Mouse (Mus musculus): ENCODE measurements around the gene Dok3.
A peak's percentile ranks its signal among the peaks of the same experiment; 100 is the strongest.
"Not testable (repeated sequence)": the region's sequence is repeated elsewhere in the genome, so short reads cannot be mapped to it uniquely, and the experiment has no call there.

Dok3 gene

GRCm38 (mm10) chr13:55529198-55529915 is at the start of gene Dok3:
Gene Dok3 (minus strand): TSS chr13:55529296.
- DNase-seq (ENCODE audit: inconsistent age in 2 of 2, low spot score in 1 of 2), result peak in 1 of 2 experiments; percentile 68

GRCm38 (mm10) chr13:55578086-55578485 is 49.0 kb upstream of the Dok3 start:
- no peak for DNase-seq (ENCODE audit: inconsistent age in 2 of 2, low spot score in 1 of 2)

GRCm38 (mm10) chr13:55576872-55577271 is 47.8 kb upstream of the Dok3 start:
- DNase-seq (ENCODE audit: inconsistent age in 2 of 2, low spot score in 1 of 2), result not testable (repeated sequence)

- DNase-seq (ENCODE audit: inconsistent age in 2 of 2, low spot score in 1 of 2), result no peak
These were observed 46.8 kb upstream of the Dok3 start for GRCm38 (mm10) chr13:55575932-55576331.

- DNase-seq (ENCODE audit: inconsistent age in 2 of 2, low spot score in 1 of 2), result no peak
These were observed 45.2 kb upstream of the Dok3 start for GRCm38 (mm10) chr13:55574321-55574720.

- DNase-seq (ENCODE audit: inconsistent age in 2 of 2, low spot score in 1 of 2), result no peak
These were observed 44.3 kb upstream of the Dok3 start, which contains the start of gene Tmed9 for GRCm38 (mm10) chr13:55573432-55573831. Gene Tmed9 (plus strand): TSS chr13:55573732.

GRCm38 (mm10) chr13:55571977-55572376 is 42.9 kb upstream of the Dok3 start:
- DNase-seq (ENCODE audit: inconsistent age in 2 of 2, low spot score in 1 of 2), result peak in 1 of 2 experiments; percentile 29

- peak; percentile 94 to 99 for DNase-seq (ENCODE audit: inconsistent age in 2 of 2, low spot score in 1 of 2)
These were observed 42.1 kb upstream of the Dok3 start, which contains the start of gene Fam193b for GRCm38 (mm10) chr13:55571027-55571751. Gene Fam193b (minus strand): TSS chr13:55571120.

GRCm38 (mm10) chr13:55570286-55570973 is 41.3 kb upstream of the Dok3 start:
- peak; percentile 51 to 78 for DNase-seq (ENCODE audit: inconsistent age in 2 of 2, low spot score in 1 of 2)

GRCm38 (mm10) chr13:55569726-55570285 is 40.7 kb upstream of the Dok3 start:
- DNase-seq (ENCODE audit: inconsistent age in 2 of 2, low spot score in 1 of 2), result peak; percentile 31 to 58

- DNase-seq (ENCODE audit: inconsistent age in 2 of 2, low spot score in 1 of 2), result not testable (repeated sequence)
These were observed 39.4 kb upstream of the Dok3 start for GRCm38 (mm10) chr13:55568524-55568923.

- no peak for DNase-seq (ENCODE audit: inconsistent age in 2 of 2, low spot score in 1 of 2)
These were observed 38.9 kb upstream of the Dok3 start for GRCm38 (mm10) chr13:55567949-55568348.

GRCm38 (mm10) chr13:55567001-55567400 is 37.9 kb upstream of the Dok3 start:
- DNase-seq (ENCODE audit: inconsistent age in 2 of 2, low spot score in 1 of 2), result peak in 1 of 2 experiments; percentile 28

GRCm38 (mm10) chr13:55563266-55563879 is 34.3 kb upstream of the Dok3 start:
- DNase-seq (ENCODE audit: inconsistent age in 2 of 2, low spot score in 1 of 2), result no peak

- no peak for DNase-seq (ENCODE audit: inconsistent age in 2 of 2, low spot score in 1 of 2)
These were observed 28.4 kb upstream of the Dok3 start for GRCm38 (mm10) chr13:55557499-55557898.

GRCm38 (mm10) chr13:55555921-55556320 is 26.8 kb upstream of the Dok3 start:
- no peak for DNase-seq (ENCODE audit: inconsistent age in 2 of 2, low spot score in 1 of 2)

GRCm38 (mm10) chr13:55549061-55549460 is 20.0 kb upstream of the Dok3 start:
- no peak for DNase-seq (ENCODE audit: inconsistent age in 2 of 2, low spot score in 1 of 2)

- DNase-seq (ENCODE audit: inconsistent age in 2 of 2, low spot score in 1 of 2), result peak; percentile 82 to 87
These were observed 19.3 kb upstream of the Dok3 start for GRCm38 (mm10) chr13:55548426-55548825.

GRCm38 (mm10) chr13:55547916-55548315 is 18.8 kb upstream of the Dok3 start:
- DNase-seq (ENCODE audit: inconsistent age in 2 of 2, low spot score in 1 of 2), result no peak

- no peak for DNase-seq (ENCODE audit: inconsistent age in 2 of 2, low spot score in 1 of 2)
These were observed 15.7 kb upstream of the Dok3 start for GRCm38 (mm10) chr13:55544792-55545191.

GRCm38 (mm10) chr13:55543447-55543846 is 14.4 kb upstream of the Dok3 start:
- DNase-seq (ENCODE audit: inconsistent age in 2 of 2, low spot score in 1 of 2), result no peak
